Mouse (Mus musculus): ENCODE measurements around the gene Psors1c2.
A peak's percentile ranks its signal among the peaks of the same experiment; 100 is the strongest.

Gene Psors1c2

DNA sequence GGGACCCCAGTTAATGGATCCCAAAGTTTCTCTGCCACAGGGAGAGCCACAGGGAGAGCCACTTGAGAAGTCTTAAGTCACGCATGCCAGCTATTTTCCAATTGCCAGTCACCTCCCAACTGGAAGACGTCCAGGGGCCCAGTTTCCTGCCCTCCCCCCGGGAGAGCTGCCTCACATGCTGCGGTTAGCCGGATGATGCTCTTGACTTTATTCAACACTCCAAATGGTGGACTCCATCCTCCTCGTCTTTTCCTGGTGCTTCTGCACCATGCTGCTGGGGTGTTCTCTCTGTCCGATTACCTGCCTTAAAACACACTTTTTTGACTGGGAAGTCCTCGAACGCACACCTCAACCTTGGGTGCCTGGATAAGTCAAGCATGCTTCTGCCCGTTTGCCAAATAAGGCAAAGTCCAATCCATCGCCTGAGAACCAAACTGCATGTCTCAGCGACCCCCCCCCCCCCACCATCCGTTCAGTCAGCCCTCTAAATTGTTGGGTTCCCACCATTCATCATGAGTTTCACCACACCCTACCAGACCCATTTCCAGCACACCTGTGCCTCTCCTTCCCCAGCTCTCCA is 23.3 kb downstream of the Psors1c2 start:
- DNase-seq (ENCODE audit: low read depth, low spot score) = no peak

GRCm38 (mm10) chr17:35556812-35557211 is 23.8 kb downstream of the Psors1c2 start:
- peak; percentile 63 for DNase-seq (ENCODE audit: low read depth, low spot score)

GRCm38 (mm10) chr17:35557351-35557750 is 24.4 kb downstream of the Psors1c2 start:
- no peak for DNase-seq (ENCODE audit: low read depth, low spot score)

GRCm38 (mm10) chr17:35558216-35558615 is 25.2 kb downstream of the Psors1c2 start:
- DNase-seq (ENCODE audit: low read depth, low spot score) = no peak

DNA sequence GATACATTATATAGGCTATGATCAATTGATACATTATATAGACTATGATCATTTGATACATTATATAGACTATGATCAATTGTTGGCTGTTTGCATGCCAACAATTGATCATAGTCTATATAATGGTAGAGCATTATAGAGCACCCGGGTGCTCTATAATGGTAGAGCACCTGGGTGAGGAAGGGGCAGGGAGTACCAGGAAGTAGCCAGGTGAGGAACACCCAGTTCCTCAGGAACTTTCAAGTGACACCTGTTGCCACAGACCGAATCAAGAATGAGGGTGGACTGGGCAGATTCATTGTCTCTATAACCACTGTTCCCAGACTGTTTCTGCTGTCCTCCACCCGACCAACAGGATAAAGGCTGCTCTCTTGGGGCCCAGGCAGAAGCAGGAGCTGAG is 34.1 kb downstream of the Psors1c2 start, which contains the start of gene 2300002M23Rik:
2300002M23Rik (plus strand) TSS at position 301 of the 400 bp plus-strand sequence.
- DNase-seq (ENCODE audit: low read depth, low spot score) = no peak

DNA sequence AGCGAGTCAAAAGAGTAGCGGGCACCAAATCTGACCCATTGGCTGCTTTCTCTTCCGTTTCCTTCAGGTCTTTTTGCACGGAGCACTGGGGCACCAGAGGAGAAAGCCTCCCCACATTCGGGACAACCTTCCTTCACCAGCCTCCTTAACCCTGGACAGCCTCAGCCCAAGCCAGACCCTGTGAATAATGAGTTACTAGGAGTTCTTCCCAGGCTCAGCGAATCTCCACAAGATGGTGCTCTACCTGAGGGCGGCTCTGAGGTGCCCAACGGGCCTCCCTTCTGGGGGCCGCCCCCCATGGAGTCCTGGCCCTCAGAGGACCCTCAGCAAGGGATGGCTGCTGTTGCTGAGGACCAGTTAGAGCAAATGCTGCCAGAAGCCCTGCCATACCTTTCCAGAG is 34.8 kb downstream of the Psors1c2 start:
- no peak for DNase-seq (ENCODE audit: low read depth, low spot score)

GRCm38 (mm10) chr17:35569091-35569944 is 36.3 kb downstream of the Psors1c2 start:
- DNase-seq (ENCODE audit: low read depth, low spot score) = no peak

DNA sequence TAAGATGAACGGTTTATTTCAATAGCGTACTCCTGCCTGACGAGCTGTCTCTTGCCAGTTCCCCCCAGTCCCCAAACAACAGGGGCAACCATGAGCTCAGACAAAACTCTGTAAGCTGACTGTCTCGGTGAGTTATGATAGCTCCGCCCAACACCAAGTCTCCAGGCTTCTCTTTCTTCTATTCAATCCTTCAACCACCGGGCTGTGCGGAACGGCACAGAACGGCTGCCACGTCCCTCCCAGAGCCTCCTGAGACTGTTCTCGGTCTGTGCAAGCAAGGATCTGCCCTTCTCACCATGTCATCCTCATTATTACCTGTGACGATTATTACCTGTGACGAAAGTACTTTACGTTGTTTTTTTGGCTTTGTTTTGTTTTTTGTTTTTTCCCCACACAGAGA is 37.8 kb downstream of the Psors1c2 start:
- DNase-seq (ENCODE audit: low read depth, low spot score) = no peak

DNA sequence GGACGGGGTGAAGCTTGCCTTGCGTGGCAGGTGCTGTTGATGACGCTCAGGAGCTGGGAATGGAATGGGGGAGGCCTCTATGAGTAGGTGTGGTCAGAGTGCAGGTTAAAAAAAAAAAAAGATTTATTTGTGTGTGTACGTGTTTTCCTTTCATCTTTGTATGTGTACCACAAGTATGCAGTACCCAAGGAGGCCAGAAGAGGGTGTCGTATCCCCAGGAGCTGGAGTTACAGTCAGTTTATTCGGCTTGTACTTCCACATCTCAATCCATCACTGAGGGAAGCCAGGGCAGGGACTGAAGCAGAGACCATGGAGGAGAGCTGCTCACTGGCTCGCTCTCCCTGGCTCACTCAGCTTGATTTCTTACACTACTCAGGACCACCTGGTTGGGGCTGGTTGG is 38.5 kb downstream of the Psors1c2 start:
- no peak for DNase-seq (ENCODE audit: low read depth, low spot score)

- DNase-seq (ENCODE audit: low read depth, low spot score) = peak; percentile 89
Observed at GRCm38 (mm10) chr17:35578211-35578610, 45.2 kb downstream of the Psors1c2 start.

DNA sequence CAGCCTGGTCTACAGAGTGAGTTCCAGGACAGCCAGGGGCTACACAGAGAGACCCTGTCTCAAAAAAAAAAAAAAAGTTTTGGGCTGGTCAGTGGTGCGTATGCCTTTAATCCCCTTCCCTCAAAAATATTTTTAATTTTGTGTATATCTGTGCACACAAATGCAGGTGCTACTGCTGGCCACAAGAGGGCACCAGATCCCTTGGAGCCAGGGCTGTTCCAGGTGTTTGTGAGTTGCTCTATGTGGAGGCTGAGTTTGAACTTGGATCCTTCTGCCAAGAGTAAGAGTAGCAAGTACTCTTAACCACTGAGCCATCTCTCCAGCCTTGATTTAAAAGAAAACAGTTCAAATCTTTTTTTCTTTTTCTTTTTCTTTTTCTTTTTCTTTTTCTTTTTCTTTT is 49.9 kb downstream of the Psors1c2 start:
- DNase-seq (ENCODE audit: low read depth, low spot score) = peak; percentile 31
